Mouse (Mus musculus): Measurements from ENCODE around the gene Ccdc33. TPM values are rescaled to one million over a fixed set of nuclear protein-coding genes. Genes with fewer than 3 reads are reported as not detected.
A peak's percentile ranks its signal among the peaks of the same experiment; 100 is the strongest.

The Ccdc33 gene
- total RNA-seq, 2 experiments from 2014 or later: 0.55 to 1.1 TPM

- intact Hi-C loops (cut with DNase I): no loop called here
- DNase-seq (ENCODE audit: low spot score in 2 of 2): no peak
These were observed 57.7 kb downstream of the Ccdc33 start for GRCm38 (mm10) chr9:58060677-58061667.

- no peak for DNase-seq (ENCODE audit: low spot score in 2 of 2)
- intact Hi-C loops (cut with DNase I): no loop called here
These were observed 58.7 kb downstream of the Ccdc33 start for GRCm38 (mm10) chr9:58059920-58060319.

- intact Hi-C loops (cut with DNase I): no loop called here
- no peak for DNase-seq (ENCODE audit: low spot score in 2 of 2)
These were observed 63.0 kb downstream of the Ccdc33 start for GRCm38 (mm10) chr9:58055666-58056065.

GRCm38 (mm10) chr9:58054032-58054431 lies 64.6 kb downstream of the Ccdc33 start:
- intact Hi-C loops (cut with DNase I): no loop called here

GRCm38 (mm10) chr9:58053544-58053943 lies 65.1 kb downstream of the Ccdc33 start:
- no peak for DNase-seq (ENCODE audit: low spot score in 2 of 2)
- intact Hi-C loops (cut with DNase I): loop anchor here (1.0 kb wide), 1 partner anchor 151 kb away; the partner anchor contains the start of genes Islr and Islr2

More at GRCm38 (mm10) chr9:58054032-58054431, 64.6 kb downstream of the Ccdc33 start:
- no peak for DNase-seq (ENCODE audit: low spot score in 2 of 2)

GRCm38 (mm10) chr9:58053102-58053501 lies 65.5 kb downstream of the Ccdc33 start:
- intact Hi-C loops (cut with DNase I): loop anchor here (1.0 kb wide), 1 partner anchor 151 kb away; the partner anchor contains the start of genes Islr and Islr2
- DNase-seq (ENCODE audit: low spot score in 2 of 2): peak; percentile 77 to 79

GRCm38 (mm10) chr9:58051937-58052336 lies 66.7 kb downstream of the Ccdc33 start:
- DNase-seq (ENCODE audit: low spot score in 2 of 2): peak in 1 of 2 experiments; percentile 38
- intact Hi-C loops (cut with DNase I): no loop called here

GRCm38 (mm10) chr9:58049861-58050260 lies 68.8 kb downstream of the Ccdc33 start:
- intact Hi-C loops (cut with DNase I): no loop called here
- no peak for DNase-seq (ENCODE audit: low spot score in 2 of 2)

GRCm38 (mm10) chr9:58049186-58049585 lies 69.4 kb downstream of the Ccdc33 start:
- intact Hi-C loops (cut with DNase I): no loop called here
- no peak for DNase-seq (ENCODE audit: low spot score in 2 of 2)

- intact Hi-C loops (cut with DNase I): no loop called here
- DNase-seq (ENCODE audit: low spot score in 2 of 2): no peak
These were observed 70.0 kb downstream of the Ccdc33 start for GRCm38 (mm10) chr9:58048621-58049020.

GRCm38 (mm10) chr9:58047061-58047460 lies 71.6 kb downstream of the Ccdc33 start:
- intact Hi-C loops (cut with DNase I): no loop called here
- no peak for DNase-seq (ENCODE audit: low spot score in 2 of 2)

- no peak for DNase-seq (ENCODE audit: low spot score in 2 of 2)
- intact Hi-C loops (cut with DNase I): no loop called here
These were observed 73.0 kb downstream of the Ccdc33 start for GRCm38 (mm10) chr9:58045646-58046045.

- DNase-seq (ENCODE audit: low spot score in 2 of 2): no peak
- intact Hi-C loops (cut with DNase I): no loop called here
These were observed 73.8 kb downstream of the Ccdc33 start for GRCm38 (mm10) chr9:58044828-58045227.

GRCm38 (mm10) chr9:58043496-58044017 lies 75.1 kb downstream of the Ccdc33 start:
- DNase-seq (ENCODE audit: low spot score in 2 of 2): no peak
- intact Hi-C loops (cut with DNase I): no loop called here

GRCm38 (mm10) chr9:58042391-58042790 lies 76.2 kb downstream of the Ccdc33 start:
- intact Hi-C loops (cut with DNase I): no loop called here
- DNase-seq (ENCODE audit: low spot score in 2 of 2): no peak

- DNase-seq (ENCODE audit: low spot score in 2 of 2): no peak
- intact Hi-C loops (cut with DNase I): no loop called here
These were observed 77.6 kb downstream of the Ccdc33 start for GRCm38 (mm10) chr9:58040977-58041376.

- intact Hi-C loops (cut with DNase I): loop anchor here (1.0 to 5.0 kb wide), 2 partner anchors 166 to 244 kb away; partner anchors contain the start of genes Islr and Islr2
- peak; percentile 82 to 85 for DNase-seq (ENCODE audit: low spot score in 2 of 2)
These were observed 80.0 kb downstream of the Ccdc33 start for GRCm38 (mm10) chr9:58038500-58039168.

GRCm38 (mm10) chr9:58036961-58037360 lies 81.7 kb downstream of the Ccdc33 start:
- intact Hi-C loops (cut with DNase I): loop anchor here (5.0 kb wide), 1 partner anchor 245 kb away; no protein-coding TSS in a partner anchor
- DNase-seq (ENCODE audit: low spot score in 2 of 2): no peak

- peak in 1 of 2 experiments; percentile 52 for DNase-seq (ENCODE audit: low spot score in 2 of 2)
- intact Hi-C loops (cut with DNase I): loop anchor here (5.0 kb wide), 1 partner anchor 246 kb away; no protein-coding TSS in a partner anchor
These were observed 82.5 kb downstream of the Ccdc33 start for GRCm38 (mm10) chr9:58035951-58036698.
